Mouse (Mus musculus) stomach, embryonic 16.5 days (tissue): ENCODE data around the gene Atp1a4. TPM values are rescaled to one million over a fixed set of nuclear protein-coding genes. Genes with fewer than 3 reads are reported as not detected.

Experiments
- ATAC-seq: fragments of 200-750 bp; cut with Nextera tagmentation; 2 replicates; pipeline ENCODE4 v1.8.0; 2017; ENCODE audit warnings: moderate number of reproducible peaks, moderate TSS enrichment; ENCODE audit not compliant: insufficient read depth, low FRiP score
- H3K27ac ChIP-seq: fragments of 300-500 bp; sonication (generic); 2 replicates; pipeline ENCODE4 v1.5.1; 2014; ENCODE audit warnings: low read length
- H3K27me3 ChIP-seq: fragments of 300-500 bp; sonication (generic); 2 replicates; pipeline ENCODE4 v1.6.1; 2014; ENCODE audit warnings: low read length, control low read depth, mixed read lengths; ENCODE audit not compliant: control insufficient read depth, insufficient read depth
- H3K36me3 ChIP-seq: fragments of 300-500 bp; sonication (generic); 2 replicates; pipeline ENCODE4 v1.6.1; 2014; ENCODE audit warnings: low read length; ENCODE audit not compliant: control insufficient read depth, insufficient read depth
- H3K4me1 ChIP-seq: fragments of 300-500 bp; sonication (generic); 2 replicates; pipeline ENCODE4 v1.6.1; 2014; ENCODE audit warnings: low read length, control low read depth, mixed read lengths; ENCODE audit not compliant: control insufficient read depth, insufficient read depth
- H3K4me2 ChIP-seq: fragments of 300-500 bp; sonication (generic); 2 replicates; pipeline ENCODE4 v1.6.1; 2014; ENCODE audit warnings: low read depth, low read length, mixed read lengths
- H3K4me3 ChIP-seq: fragments of 300-500 bp; sonication (generic); replicated peaks from 2 replicates; pipeline ENCODE4 v1.5.1; 2014; ENCODE audit warnings: mild to moderate bottlenecking, low read length
- H3K9ac ChIP-seq: fragments of 300-500 bp; sonication (generic); 2 replicates; pipeline ENCODE4 v1.6.1; 2014; ENCODE audit warnings: low read length
- H3K9me3 ChIP-seq: fragments of 300-500 bp; sonication (generic); replicated peaks from 2 replicates; pipeline ENCODE4 v1.6.1; 2016; ENCODE audit warnings: low read length, control low read depth; ENCODE audit not compliant: control insufficient read depth
- WGBS: fragments of 180-500 bp; shearing (Covaris S2); extraction: QIAGEN DNeasy Blood & Tissue Kit; methylation state at CpG from one replicate; pipeline ENCODE4 v1.1.7; 2014; 5-methylcytosine and 5-hydroxymethylcytosine counted together
- polyA plus RNA-seq: library from polyadenylated mRNA; unstranded; fragments of >200 nt; fragmentation: Nextera tagmentation; extraction: Ambion mirVana; gene quantifications from 2 replicates; pipeline ENCODE4 v1.2.1, GENCODE M21; 2015

The Atp1a4 gene
- polyA plus RNA-seq, 1 experiment from 2014 or later = 0.04 TPM

- H3K27me3 ChIP-seq = no peaks in the 10 kb centered on the region
- WGBS = 90% methylated on average over 11 of the region's 11 CpGs
- H3K9ac ChIP-seq = no peak overlapping the region
- no peaks in the 10 kb centered on the region for H3K4me1 ChIP-seq
- H3K4me2 ChIP-seq = no peak overlapping the region
- no peaks in the 10 kb centered on the region for H3K9me3 ChIP-seq
- no peak overlapping the region for H3K4me3 ChIP-seq
- no peaks in the 10 kb centered on the region for H3K36me3 ChIP-seq
- no peak overlapping the region for H3K27ac ChIP-seq
- ATAC-seq = no peak
These were observed 30.8 kb upstream of the Atp1a4 start for GRCm38 (mm10) chr1:172288900-172289616.

- Histone ChIP-seq H3K36me3 (no peaks in the 10 kb centered on the region), H3K9ac (no peak overlapping the region), H3K4me3 (no peak overlapping the region), H3K4me1 (no peaks in the 10 kb centered on the region), H3K9me3 (no peaks in the 10 kb centered on the region), H3K27me3 (no peaks in the 10 kb centered on the region), H3K27ac (no peak overlapping the region), H3K4me2 (no peak overlapping the region)
- ATAC-seq = no peak
- 87% methylated on average over 5 of the region's 5 CpGs for WGBS
These were observed 28.5 kb upstream of the Atp1a4 start for GRCm38 (mm10) chr1:172286740-172287139.

GRCm38 (mm10) chr1:172284221-172284620 lies 26.0 kb upstream of the Atp1a4 start:
- ATAC-seq = no peak
- no peaks in the 10 kb centered on the region for H3K27me3 ChIP-seq
- H3K4me2 ChIP-seq = no peak overlapping the region
- no peaks in the 10 kb centered on the region for H3K4me1 ChIP-seq
- no peak overlapping the region for H3K9ac ChIP-seq
- no peaks in the 10 kb centered on the region for H3K36me3 ChIP-seq
- H3K27ac ChIP-seq = no peak overlapping the region
- H3K4me3 ChIP-seq = no peak overlapping the region
- no peaks in the 10 kb centered on the region for H3K9me3 ChIP-seq
- 84% methylated on average over 14 of the region's 14 CpGs for WGBS

- H3K27ac ChIP-seq = no peak overlapping the region
- no peak overlapping the region for H3K4me3 ChIP-seq
- WGBS = 92% methylated on average over 6 of the region's 6 CpGs
- no peaks in the 10 kb centered on the region for H3K36me3 ChIP-seq
- no peaks in the 10 kb centered on the region for H3K4me1 ChIP-seq
- no peaks in the 10 kb centered on the region for H3K27me3 ChIP-seq
- H3K9ac ChIP-seq = no peak overlapping the region
- no peak for ATAC-seq
- no peaks in the 10 kb centered on the region for H3K9me3 ChIP-seq
- H3K4me2 ChIP-seq = no peak overlapping the region
These were observed 24.9 kb upstream of the Atp1a4 start for GRCm38 (mm10) chr1:172283073-172283472.

- H3K4me2 ChIP-seq = no peak overlapping the region
These were observed 23.5 kb upstream of the Atp1a4 start for GRCm38 (mm10) chr1:172281522-172282254.

GRCm38 (mm10) chr1:172279768-172280509 lies 21.7 kb upstream of the Atp1a4 start:
- Histone ChIP-seq H3K9ac (no peak overlapping the region), H3K27ac (no peak overlapping the region), H3K4me3 (no peak overlapping the region), H3K4me2 (no peak overlapping the region), H3K27me3 (no peaks in the 10 kb centered on the region), H3K9me3 (no peaks in the 10 kb centered on the region), H3K4me1 (no peaks in the 10 kb centered on the region), H3K36me3 (no peaks in the 10 kb centered on the region)
- 80% methylated on average over 16 of the region's 16 CpGs for WGBS
- no peak for ATAC-seq

More at GRCm38 (mm10) chr1:172281522-172282254, 23.5 kb upstream of the Atp1a4 start:
- Histone ChIP-seq H3K27ac (no peak overlapping the region), H3K4me1 (no peaks in the 10 kb centered on the region), H3K36me3 (no peaks in the 10 kb centered on the region), H3K4me3 (no peak overlapping the region), H3K27me3 (no peaks in the 10 kb centered on the region), H3K9me3 (no peaks in the 10 kb centered on the region), H3K9ac (no peak overlapping the region)
- 66% methylated on average over 10 of the region's 10 CpGs for WGBS
- peak; percentile 54; the same call in 1 of the 2 replicates for ATAC-seq

- Histone ChIP-seq H3K4me2 (no peak overlapping the region), H3K4me3 (no peak overlapping the region), H3K27me3 (no peaks in the 10 kb centered on the region), H3K4me1 (no peaks in the 10 kb centered on the region), H3K27ac (no peak overlapping the region), H3K36me3 (no peaks in the 10 kb centered on the region), H3K9me3 (no peaks in the 10 kb centered on the region), H3K9ac (no peak overlapping the region)
- WGBS = 88% methylated on average over 13 of the region's 13 CpGs
- no peak for ATAC-seq
These were observed 20.1 kb upstream of the Atp1a4 start for GRCm38 (mm10) chr1:172278328-172278727.

GRCm38 (mm10) chr1:172277172-172277571 lies 19.0 kb upstream of the Atp1a4 start:
- H3K4me1 ChIP-seq = no peaks in the 10 kb centered on the region
- H3K27ac ChIP-seq = no peak overlapping the region
- no peak overlapping the region for H3K4me3 ChIP-seq
- H3K4me2 ChIP-seq = no peak overlapping the region
- no peaks in the 10 kb centered on the region for H3K9me3 ChIP-seq
- WGBS = 70% methylated on average over 3 of the region's 3 CpGs
- no peak overlapping the region for H3K9ac ChIP-seq
- H3K36me3 ChIP-seq = no peaks in the 10 kb centered on the region
- H3K27me3 ChIP-seq = no peaks in the 10 kb centered on the region
- no peak for ATAC-seq

GRCm38 (mm10) chr1:172274547-172274946 lies 16.3 kb upstream of the Atp1a4 start:
- no peak overlapping the region for H3K9ac ChIP-seq
- no peaks in the 10 kb centered on the region for H3K9me3 ChIP-seq
- WGBS = 67% methylated on average over 5 of the region's 5 CpGs
- ATAC-seq = no peak
- no peaks in the 10 kb centered on the region for H3K36me3 ChIP-seq
- H3K27ac ChIP-seq = no peak overlapping the region
- H3K27me3 ChIP-seq = no peaks in the 10 kb centered on the region
- no peak overlapping the region for H3K4me2 ChIP-seq
- H3K4me1 ChIP-seq = no peaks in the 10 kb centered on the region
- H3K4me3 ChIP-seq = no peak overlapping the region
